Mouse (Mus musculus): Measurements from ENCODE around the gene Paxbp1.

GRCm38 (mm10) chr16:91057741-91058140, 13.4 kb upstream of the Paxbp1 start:
- TF ChIP-seq CTCF (IDR thresholded peaks at IDR 0.05; ENCODE audit: borderline replicate concordance, insufficient read depth, low read length) (no peak), POLR2A (IDR thresholded peaks at IDR 0.05; ENCODE audit: low read depth, low read length) (no peak)

Data from embryonic fibroblast, embryonic 13.5 days (primary cell).